Mouse (Mus musculus): ENCODE measurements at regions not wholly inside any gene's neighbourhood (a gene's known extent, or its start where the extent isn't known, plus 50 kb on each side); places are given as distances from the start of the nearest gene placed in this dataset.

DNA sequence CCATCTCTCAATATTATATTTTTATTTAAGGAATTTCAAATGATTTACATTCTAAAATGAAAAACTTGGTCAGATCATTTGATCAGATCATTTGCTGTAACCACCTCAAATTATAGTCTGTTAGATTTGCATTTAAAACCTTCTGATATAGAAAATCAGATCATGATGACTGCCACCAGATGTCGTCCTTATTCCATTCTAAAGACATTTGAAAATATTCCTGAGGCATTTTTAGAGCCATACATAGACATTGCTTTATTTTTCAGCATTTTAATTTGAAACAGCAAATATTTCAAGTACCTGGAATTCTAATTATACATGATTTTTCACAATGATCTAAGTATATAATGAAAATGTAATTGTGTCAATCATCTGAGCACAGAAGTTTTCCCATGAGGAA, 52.0 kb upstream of the Ppp6c start:
- TF ChIP-seq CTCF (IDR thresholded peaks at IDR 0.05; ENCODE audit: control insufficient read depth, insufficient read depth, low read length) (no peak), POLR2A (IDR thresholded peaks at IDR 0.05; ENCODE audit: borderline replicate concordance, control insufficient read depth, low read depth, low read length) (no peak)
